Mouse (Mus musculus) 416B (cell line): ENCODE results near the gene Ahsg.

Experiments used
- DNase-seq: peaks from one replicate; pipeline ENCODE4 v3.0.0; 2011; ENCODE audit warnings: low read depth

Gene Ahsg

GRCm38 (mm10) chr16:22888835-22889234 is 2.2 kb upstream of the Ahsg start:
- no peak for DNase-seq

GRCm38 (mm10) chr16:22889716-22890115 is 1.4 kb upstream of the Ahsg start:
- no peak for DNase-seq

- DNase-seq, result no peak
Observed at GRCm38 (mm10) chr16:22891733-22892154, 667 bp downstream of the Ahsg start.

GRCm38 (mm10) chr16:22894095-22894494 is 3.0 kb downstream of the Ahsg start:
- DNase-seq, result no peak

GRCm38 (mm10) chr16:22896618-22897017 is 5.5 kb downstream of the Ahsg start:
- DNase-seq, result no peak

- DNase-seq, result peak; percentile 47
Observed at GRCm38 (mm10) chr16:22899346-22899745, 8.3 kb downstream of the Ahsg start.

GRCm38 (mm10) chr16:22899866-22900570 is 8.9 kb downstream of the Ahsg start:
- DNase-seq, result no peak

- DNase-seq, result no peak
Observed at GRCm38 (mm10) chr16:22901326-22901725, 10.2 kb downstream of the Ahsg start.

- no peak for DNase-seq
Observed at GRCm38 (mm10) chr16:22909290-22909689, 18.2 kb downstream of the Ahsg start.

- DNase-seq, result no peak
Observed at GRCm38 (mm10) chr16:22911986-22912385, 20.9 kb downstream of the Ahsg start.

- DNase-seq, result no peak
Observed at GRCm38 (mm10) chr16:22912886-22913285, 21.8 kb downstream of the Ahsg start.

- DNase-seq, result no peak
Observed at GRCm38 (mm10) chr16:22914276-22914675, 23.2 kb downstream of the Ahsg start.

GRCm38 (mm10) chr16:22918034-22918433 is 27.0 kb downstream of the Ahsg start, which contains the start of gene Fetub:
Gene Fetub, plus strand, starts transcription at chr16:22918334.
- no peak for DNase-seq

- no peak for DNase-seq
Observed at GRCm38 (mm10) chr16:22918664-22919312, 27.7 kb downstream of the Ahsg start.

- peak; percentile 44 for DNase-seq
Observed at GRCm38 (mm10) chr16:22919971-22920854, 29.1 kb downstream of the Ahsg start.

- no peak for DNase-seq
Observed at GRCm38 (mm10) chr16:22921761-22922160, 30.7 kb downstream of the Ahsg start.

- no peak for DNase-seq
Observed at GRCm38 (mm10) chr16:22922433-22922832, 31.4 kb downstream of the Ahsg start.

GRCm38 (mm10) chr16:22929575-22929974 is 38.5 kb downstream of the Ahsg start:
- no peak for DNase-seq

GRCm38 (mm10) chr16:22931431-22932200 is 40.5 kb downstream of the Ahsg start:
- no peak for DNase-seq

- DNase-seq, result no peak
Observed at GRCm38 (mm10) chr16:22937631-22938030, 46.6 kb downstream of the Ahsg start.

- DNase-seq, result no peak
Observed at GRCm38 (mm10) chr16:22938541-22938940, 47.5 kb downstream of the Ahsg start.
